ENCODE assay signal across 8 mouse cellular contexts in the genomic region with DNA sequence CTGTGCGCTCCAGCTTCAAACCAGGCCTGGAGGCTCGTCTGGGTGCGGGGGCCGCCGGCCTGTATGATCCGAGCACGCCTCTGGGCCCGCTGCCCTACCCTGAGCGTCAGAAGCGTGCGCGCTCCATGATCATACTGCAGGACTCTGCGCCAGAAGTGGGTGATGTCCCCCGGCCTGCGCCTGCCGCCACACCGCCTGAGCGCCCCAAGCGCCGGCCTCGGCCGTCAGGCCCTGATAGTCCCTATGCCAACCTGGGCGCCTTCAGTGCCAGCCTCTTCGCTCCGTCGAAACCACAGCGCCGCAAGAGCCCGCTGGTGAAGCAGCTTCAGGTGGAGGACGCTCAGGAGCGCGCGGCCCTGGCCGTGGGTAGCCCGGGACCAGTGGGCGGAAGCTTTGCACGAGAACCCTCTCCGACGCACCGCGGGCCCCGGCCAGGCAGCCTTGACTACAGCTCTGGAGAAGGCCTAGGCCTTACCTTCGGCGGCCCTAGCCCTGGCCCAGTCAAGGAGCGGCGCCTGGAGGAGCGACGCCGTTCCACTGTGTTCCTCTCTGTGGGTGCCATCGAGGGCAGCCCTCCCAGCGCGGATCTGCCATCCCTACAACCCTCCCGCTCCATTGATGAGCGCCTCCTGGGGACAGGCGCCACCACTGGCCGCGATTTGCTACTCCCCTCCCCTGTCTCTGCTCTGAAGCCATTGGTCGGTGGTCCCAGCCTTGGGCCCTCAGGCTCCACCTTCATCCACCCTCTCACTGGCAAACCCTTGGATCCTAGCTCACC. TPM values are rescaled to one million over a fixed set of nuclear protein-coding genes. Genes with fewer than 3 reads are reported as not detected.
A peak's percentile ranks its signal among the peaks of the same experiment; 100 is the strongest.
DNase-seq lines count a peak whose midpoint lies in the region; ATAC-seq and TF ChIP-seq lines count a peak whose summit lies in the region.

No protein-coding gene starts in this region.

- TF ChIP-seq CTCF in lung, embryonic 14.5 days (IDR thresholded peaks at IDR 0.05; ENCODE audit: low read depth): peak; percentile 50

- DNase-seq in lung, embryonic 14.5 days: peak; percentile 56
- no peak for DNase-seq in lung, adult 18-20 months
- peak; percentile 84 for DNase-seq in embryo, embryonic 10.5 days (ENCODE audit: low spot score)
- peak; percentile 57 for DNase-seq in midbrain, embryonic 14.5 days
- DNase-seq in thymus, adult 18-20 months: no peak
- DNase-seq in adrenal gland, postnatal 25 days: no peak

- H3K9ac ChIP-seq in lung, embryonic 14.5 days: peak overlapping the region; percentile 38; the same call in 1 of the 2 replicates
- H3K9ac ChIP-seq in hindbrain, embryonic 12.5 days: peak overlapping the region; percentile 47
- H3K9ac ChIP-seq in midbrain, embryonic 14.5 days (replicated peaks; ENCODE audit: low read length): peak overlapping the region; percentile 12; the same call in 1 of the 2 replicates

- ATAC-seq in lung, embryonic 14.5 days (ENCODE audit: insufficient read depth): peak; percentile 85
- ATAC-seq in hindbrain, embryonic 12.5 days (ENCODE audit: low FRiP score): peak; percentile 87
- ATAC-seq in midbrain, embryonic 14.5 days (ENCODE audit: low FRiP score, low TSS enrichment): peak; percentile 38
- no peak for ATAC-seq in monocyte, adult 5-6 weeks (replicated peaks; ENCODE audit: insufficient number of reproducible peaks, low FRiP score, low TSS enrichment, poor library complexity, severe bottlenecking)

- H3K4me1 ChIP-seq in lung, embryonic 14.5 days (ENCODE audit: insufficient read depth): no peaks in the 10 kb centered on the region
- H3K4me1 ChIP-seq in hindbrain, embryonic 12.5 days: peaks cover 18% of the 10 kb centered on the region
- H3K4me1 ChIP-seq in midbrain, embryonic 14.5 days (ENCODE audit: control insufficient read depth, insufficient read depth, low read length): peaks cover 6% of the 10 kb centered on the region; the same call in 1 of the 2 replicates

- H3K4me2 ChIP-seq in lung, embryonic 14.5 days: peak overlapping the region; percentile 66
- peak overlapping the region; percentile 50 for H3K4me2 ChIP-seq in hindbrain, embryonic 12.5 days (replicated peaks)
- H3K4me2 ChIP-seq in midbrain, embryonic 14.5 days (ENCODE audit: low read length): peak overlapping the region; percentile 44

- H3K27me3 ChIP-seq in lung, embryonic 14.5 days (ENCODE audit: insufficient read depth, low read length): no peaks in the 10 kb centered on the region
- peaks cover 25% of the 10 kb centered on the region for H3K27me3 ChIP-seq in hindbrain, embryonic 12.5 days
- peaks cover 5% of the 10 kb centered on the region; the same call in 1 of the 2 replicates for H3K27me3 ChIP-seq in midbrain, embryonic 14.5 days (ENCODE audit: control insufficient read depth, insufficient read depth, low read length)

- H3K27ac ChIP-seq in lung, embryonic 14.5 days (ENCODE audit: low read depth): no peak overlapping the region
- H3K27ac ChIP-seq in hindbrain, embryonic 12.5 days: peak overlapping the region; percentile 48; the same call in 1 of the 2 replicates
- no peak overlapping the region; the same call in 1 of the 2 replicates for H3K27ac ChIP-seq in midbrain, embryonic 14.5 days (replicated peaks; ENCODE audit: low read depth, low read length)

- H3K36me3 ChIP-seq in lung, embryonic 14.5 days (ENCODE audit: insufficient read depth): peaks cover 46% of the 10 kb centered on the region; the same call in 1 of the 2 replicates
- H3K36me3 ChIP-seq in hindbrain, embryonic 12.5 days: peaks cover 26% of the 10 kb centered on the region
- H3K36me3 ChIP-seq in midbrain, embryonic 14.5 days (ENCODE audit: control insufficient read depth, insufficient read depth, low read length): peaks cover 43% of the 10 kb centered on the region

- WGBS in lung, embryonic 14.5 days: 16% methylated on average over 58 of the region's 58 CpGs
- WGBS in hindbrain, embryonic 12.5 days: 9% methylated on average over 57 of the region's 58 CpGs
- WGBS in midbrain, embryonic 14.5 days: 10% methylated on average over 58 of the region's 58 CpGs

- H3K9me3 ChIP-seq in lung, embryonic 14.5 days (ENCODE audit: low read depth, low read length): no peaks in the 10 kb centered on the region
- H3K9me3 ChIP-seq in hindbrain, embryonic 12.5 days (replicated peaks): no peaks in the 10 kb centered on the region
- H3K9me3 ChIP-seq in midbrain, embryonic 14.5 days (ENCODE audit: control insufficient read depth, low read length): no peaks in the 10 kb centered on the region

- H3K4me3 ChIP-seq in lung, embryonic 14.5 days (ENCODE audit: low read depth, low read length): peak overlapping the region; percentile 32
- peak overlapping the region; percentile 24 for H3K4me3 ChIP-seq in hindbrain, embryonic 12.5 days
- 0 out of 2 replicates have a peak overlapping the region, but pooled peaks have one; percentile 5 for H3K4me3 ChIP-seq in midbrain, embryonic 14.5 days (replicated peaks; ENCODE audit: low read depth, low read length)

RNA-seq across cellular contexts. Expression of gene Acr, which starts 20.1 kb away (rescaled TPM):
- 0.16 TPM in 1 of 2 replicates, not detected in the other for polyA plus RNA-seq in lung, embryonic 14.5 days (2014; fragmentation: Nextera tagmentation; extraction: Ambion mirVana)
- polyA plus RNA-seq in hindbrain, embryonic 12.5 days (2016; fragmentation: Nextera tagmentation; extraction: Ambion mirVana): 1.2 and 1.3 TPM in 2 replicates
- polyA plus RNA-seq in midbrain, embryonic 14.5 days (2014; fragmentation: Nextera tagmentation; extraction: Ambion mirVana): 2.1 and 2.3 TPM in 2 replicates
- 0.46 TPM in 1 of 2 replicates, not detected in the other for total RNA-seq in adrenal gland, postnatal 25 days (2021)
- 0.85 TPM in 1 of 3 replicates, not detected in the others for total RNA-seq in monocyte, adult 5-6 weeks (2017)

RNA-seq across cellular contexts. Expression of gene Rabl2, which starts 43.7 kb away (rescaled TPM):
- polyA plus RNA-seq in lung, embryonic 14.5 days (2014; fragmentation: Nextera tagmentation; extraction: Ambion mirVana): 53.8 and 55.3 TPM in 2 replicates
- 61.3 and 71.5 TPM in 2 replicates for polyA plus RNA-seq in hindbrain, embryonic 12.5 days (2016; fragmentation: Nextera tagmentation; extraction: Ambion mirVana)
- polyA plus RNA-seq in midbrain, embryonic 14.5 days (2014; fragmentation: Nextera tagmentation; extraction: Ambion mirVana): 82.6 and 88.4 TPM in 2 replicates
- 13.2 and 16.2 TPM in 2 replicates for total RNA-seq in adrenal gland, postnatal 25 days (2021)
- total RNA-seq in monocyte, adult 5-6 weeks (2017): 0.87 to 1.2 TPM in 2 of 3 replicates, not detected in the other

RNA-seq across cellular contexts. Expression of gene Shank3, which starts 48.6 kb away (rescaled TPM):
- 3.2 and 3.9 TPM in 2 replicates for polyA plus RNA-seq in lung, embryonic 14.5 days (2014; fragmentation: Nextera tagmentation; extraction: Ambion mirVana)
- 7.5 and 8.1 TPM in 2 replicates for polyA plus RNA-seq in hindbrain, embryonic 12.5 days (2016; fragmentation: Nextera tagmentation; extraction: Ambion mirVana)
- polyA plus RNA-seq in midbrain, embryonic 14.5 days (2014; fragmentation: Nextera tagmentation; extraction: Ambion mirVana): 9.9 and 11.5 TPM in 2 replicates
- 34.3 and 52.2 TPM in 2 replicates for total RNA-seq in adrenal gland, postnatal 25 days (2021)
- not detected in 3 replicates for total RNA-seq in monocyte, adult 5-6 weeks (2017)

Comparison
In these comparisons a context has a peak if more than half of its experiments do, and no peak if none do; other contexts are left out.
1. DNase-seq: peak in lung, embryonic 14.5 days (single experiment), embryo, embryonic 10.5 days (single experiment) and midbrain, embryonic 14.5 days (single experiment); none in lung, adult 18-20 months (0 of 2), thymus, adult 18-20 months (0 of 2) and adrenal gland, postnatal 25 days (single experiment).
2. Peak in every context shown above with its lines, with median percentiles within 50 percentile points of each other: H3K4me2 ChIP-seq, H3K4me3 ChIP-seq and H3K9ac ChIP-seq.